Mouse (Mus musculus) ES-Bruce4 (cell line): ENCODE results near the gene Kif18a. TPM values are rescaled to one million over a fixed set of nuclear protein-coding genes. Genes with fewer than 3 reads are reported as not detected.

Experiments used
- H3K27ac ChIP-seq: 2 replicates; pipeline ENCODE4 v1.5.1; 2012; ENCODE audit warnings: low read length, inconsistent platforms; ENCODE audit not compliant: insufficient read depth
- H3K27me3 ChIP-seq: 2 replicates; pipeline ENCODE4 v1.6.1; 2012; ENCODE audit warnings: mild to moderate bottlenecking, low read length, inconsistent platforms; ENCODE audit not compliant: control insufficient read depth, poor library complexity, insufficient read depth, severe bottlenecking
- H3K36me3 ChIP-seq: 2 replicates; pipeline ENCODE4 v1.6.1; 2012; ENCODE audit warnings: inconsistent platforms, mild to moderate bottlenecking, low read length, moderate library complexity; ENCODE audit not compliant: control insufficient read depth, poor library complexity, insufficient read depth, severe bottlenecking
- H3K4me1 ChIP-seq: one replicate; pipeline ENCODE4 v1.8.1; 2011; ENCODE audit warnings: low read length; ENCODE audit not compliant: control insufficient read depth, insufficient read depth
- H3K4me3 ChIP-seq: 2 replicates; pipeline ENCODE4 v1.5.1; 2011; ENCODE audit warnings: low read depth, mild to moderate bottlenecking, low read length
- H3K9ac ChIP-seq: 2 replicates; pipeline ENCODE4 v1.6.1; 2012; ENCODE audit warnings: low read depth, mild to moderate bottlenecking, inconsistent platforms; ENCODE audit not compliant: poor library complexity, severe bottlenecking
- H3K9me3 ChIP-seq: replicated peaks from 2 replicates; pipeline ENCODE4 v1.6.1; 2012; ENCODE audit warnings: mild to moderate bottlenecking, low read length, inconsistent platforms; ENCODE audit not compliant: control insufficient read depth, poor library complexity, insufficient read depth, severe bottlenecking
- CTCF ChIP-seq: IDR thresholded peaks from one replicate; pipeline ENCODE4 v1.8.1; 2011; ENCODE audit warnings: low read depth, low read length
- EP300 ChIP-seq: IDR thresholded peaks from 2 replicates; pipeline ENCODE4 v1.6.1; 2011; ENCODE audit warnings: low read depth, low read length; ENCODE audit not compliant: insufficient read depth
- POLR2A ChIP-seq: IDR thresholded peaks from one replicate; pipeline ENCODE4 v1.8.1; 2011; ENCODE audit warnings: low read length; ENCODE audit not compliant: insufficient read depth
- polyA plus RNA-seq: library from polyadenylated mRNA; stranded (reverse); fragments of >200 nt; gene quantifications from 2 replicates; pipeline ENCODE4 v1.2.4, GENCODE M21; 2011; ENCODE audit warnings: low read depth; ENCODE audit not compliant: missing spikeins, insufficient read depth, insufficient read length

Kif18a gene
- polyA plus RNA-seq, 1 experiment = 49.9 TPM

DNA sequence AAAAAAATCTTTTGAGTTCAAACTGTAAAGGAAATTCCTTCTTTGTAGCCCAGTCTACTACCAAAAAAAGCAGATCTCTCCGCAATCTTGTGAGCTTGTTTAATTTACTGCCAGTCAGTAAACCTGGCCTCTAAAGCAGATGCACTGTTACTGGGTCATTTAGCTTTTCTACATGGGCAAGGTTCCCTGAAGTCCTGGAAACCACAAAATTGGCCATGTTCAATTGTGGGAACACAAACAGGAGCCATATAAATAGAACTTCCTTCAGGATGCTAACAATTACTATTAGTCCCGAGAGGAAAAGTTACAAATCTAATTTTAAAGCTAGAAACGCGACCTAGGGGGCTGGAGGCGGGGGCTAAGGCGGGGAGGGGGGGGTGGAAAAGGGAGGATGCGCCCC lies 2.9 kb upstream of the Kif18a start:
- no peaks in the 10 kb centered on the region for H3K36me3 ChIP-seq
- no peaks in the 10 kb centered on the region for H3K4me1 ChIP-seq
- H3K27me3 ChIP-seq = no peaks in the 10 kb centered on the region
- H3K9me3 ChIP-seq = no peaks in the 10 kb centered on the region
- H3K4me3 ChIP-seq = peak overlapping the region; percentile 87
- peak overlapping the region; percentile 75; the same call in 1 of the 2 replicates for H3K27ac ChIP-seq
- TF ChIP-seq EP300 = no peak
- TF ChIP-seq CTCF = no peak
- no peak for TF ChIP-seq POLR2A
- peak overlapping the region; percentile 78 for H3K9ac ChIP-seq

DNA sequence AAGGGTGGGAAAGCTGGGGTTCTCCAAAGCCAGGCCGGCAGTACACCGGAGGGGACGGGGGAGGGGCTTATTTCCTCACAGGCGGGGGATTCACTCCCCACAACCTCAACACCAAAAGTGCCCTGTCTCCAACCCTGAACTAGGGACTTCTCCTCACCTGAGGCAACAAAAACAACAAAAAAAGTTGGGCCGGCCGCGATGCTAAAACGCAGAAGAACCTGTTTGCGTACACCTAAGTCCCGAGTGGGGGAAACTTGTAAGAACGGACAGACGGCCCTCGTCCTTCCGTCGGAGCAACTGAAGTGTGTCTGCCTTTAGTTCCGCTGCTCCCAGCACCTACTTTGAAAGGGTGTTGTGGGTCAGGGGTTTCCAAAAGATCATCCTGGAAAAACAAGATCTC lies 2.5 kb upstream of the Kif18a start:
- H3K27ac ChIP-seq = peak overlapping the region; percentile 37
- peak overlapping the region; percentile 87 for H3K4me3 ChIP-seq
- H3K9me3 ChIP-seq = no peaks in the 10 kb centered on the region
- H3K27me3 ChIP-seq = no peaks in the 10 kb centered on the region
- H3K9ac ChIP-seq = peak overlapping the region; percentile 78
- no peaks in the 10 kb centered on the region for H3K4me1 ChIP-seq
- H3K36me3 ChIP-seq = no peaks in the 10 kb centered on the region
- TF ChIP-seq POLR2A (peak; percentile 17), EP300 (no peak)

DNA sequence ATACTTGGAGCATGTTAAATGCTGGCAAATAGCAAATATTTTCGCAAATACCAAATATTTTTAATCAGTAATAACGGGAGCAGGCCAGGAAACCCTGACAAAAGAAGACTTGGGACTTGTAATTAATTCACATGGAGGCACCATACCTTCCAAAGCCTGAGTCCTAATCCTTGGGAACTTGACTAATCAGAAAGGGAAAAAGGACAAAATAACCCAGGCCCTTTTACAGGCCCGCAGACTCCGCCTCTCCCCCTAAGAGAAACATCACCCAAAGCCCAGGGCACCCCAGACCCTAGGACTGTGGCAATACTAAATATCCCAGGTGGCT lies 302 bp upstream of the Kif18a start:
- Histone ChIP-seq H3K4me1 (no peaks in the 10 kb centered on the region), H3K27ac (no peak overlapping the region), H3K4me3 (peak overlapping the region; percentile 62), H3K27me3 (no peaks in the 10 kb centered on the region), H3K9me3 (no peaks in the 10 kb centered on the region), H3K9ac (peak overlapping the region; percentile 30; the same call in 1 of the 2 replicates), H3K36me3 (no peaks in the 10 kb centered on the region)
- TF ChIP-seq EP300 (no peak), CTCF (no peak), POLR2A (no peak)

DNA sequence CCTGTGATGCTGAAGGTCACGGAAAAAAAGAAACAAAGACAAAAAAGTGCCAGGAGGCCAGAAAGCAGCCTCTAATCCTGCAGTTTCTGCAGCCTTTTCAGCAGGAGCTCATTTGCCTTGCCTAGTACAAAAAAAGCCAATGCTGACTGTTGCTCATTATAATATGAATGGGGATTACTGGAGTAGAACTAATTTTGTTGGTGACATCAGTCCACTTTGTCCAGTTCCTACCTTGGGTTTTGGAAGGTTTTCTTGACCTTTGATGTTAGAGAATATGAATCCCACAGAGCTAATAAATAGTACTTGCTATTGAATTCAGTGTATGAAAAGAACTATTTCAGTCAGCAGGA lies 778 bp downstream of the Kif18a start:
- peak overlapping the region; percentile 90 for H3K4me3 ChIP-seq
- H3K9ac ChIP-seq = peak overlapping the region; percentile 65
- no peaks in the 10 kb centered on the region for H3K9me3 ChIP-seq
- H3K4me1 ChIP-seq = no peaks in the 10 kb centered on the region
- H3K27me3 ChIP-seq = no peaks in the 10 kb centered on the region
- TF ChIP-seq CTCF (no peak), POLR2A (no peak), EP300 (no peak)
- no peaks in the 10 kb centered on the region for H3K36me3 ChIP-seq
- peak overlapping the region; percentile 82 for H3K27ac ChIP-seq

- Histone ChIP-seq H3K36me3 (peaks cover 7% of the 10 kb centered on the region), H3K27me3 (no peaks in the 10 kb centered on the region), H3K4me1 (no peaks in the 10 kb centered on the region), H3K9ac (no peak overlapping the region), H3K27ac (no peak overlapping the region), H3K9me3 (no peaks in the 10 kb centered on the region), H3K4me3 (no peak overlapping the region)
- TF ChIP-seq POLR2A (no peak), CTCF (no peak), EP300 (no peak)
These were observed 3.6 kb downstream of the Kif18a start for GRCm38 (mm10) chr2:109284121-109284520.

- peaks cover 34% of the 10 kb centered on the region for H3K36me3 ChIP-seq
- no peaks in the 10 kb centered on the region for H3K4me1 ChIP-seq
- no peak for TF ChIP-seq CTCF
- TF ChIP-seq POLR2A = no peak
- no peak for TF ChIP-seq EP300
- no peak overlapping the region for H3K9ac ChIP-seq
- H3K27ac ChIP-seq = no peak overlapping the region
- no peak overlapping the region for H3K4me3 ChIP-seq
- H3K9me3 ChIP-seq = no peaks in the 10 kb centered on the region
- no peaks in the 10 kb centered on the region for H3K27me3 ChIP-seq
These were observed 8.8 kb downstream of the Kif18a start for GRCm38 (mm10) chr2:109289327-109289726.

DNA sequence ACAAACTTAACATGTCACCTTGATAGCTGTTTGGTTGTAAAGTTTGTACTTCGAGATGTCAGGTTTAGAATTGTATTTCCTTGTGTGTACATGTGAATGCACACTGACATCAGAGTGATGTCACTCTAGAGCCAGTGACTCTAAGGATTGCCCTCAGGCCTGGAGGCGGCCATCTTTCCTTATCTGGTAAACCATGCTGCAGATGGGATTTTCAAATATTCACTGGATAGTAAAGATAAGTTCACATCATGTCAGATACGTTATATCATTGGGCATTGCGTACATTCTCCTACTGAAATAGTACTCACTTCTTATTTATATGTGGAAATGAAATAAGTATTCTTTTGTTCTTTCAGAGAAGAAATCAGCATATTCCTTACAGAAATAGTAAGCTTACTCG lies 15.7 kb downstream of the Kif18a start:
- Histone ChIP-seq H3K9me3 (no peaks in the 10 kb centered on the region), H3K27me3 (no peaks in the 10 kb centered on the region), H3K4me3 (no peak overlapping the region), H3K36me3 (peaks cover 23% of the 10 kb centered on the region), H3K27ac (no peak overlapping the region), H3K4me1 (no peaks in the 10 kb centered on the region), H3K9ac (no peak overlapping the region)
- TF ChIP-seq POLR2A (no peak), EP300 (no peak), CTCF (no peak)
